Mouse (Mus musculus): ENCODE measurements around the gene Nfia. TPM values are rescaled to one million over a fixed set of nuclear protein-coding genes. Genes with fewer than 3 reads are reported as not detected.

The Nfia gene
- polyA plus RNA-seq, 1 experiment, result 1.4 TPM

- H3K27ac ChIP-seq (ENCODE audit: insufficient read depth, low read length), result no peak overlapping the region
Measured at GRCm38 (mm10) chr4:97944309-97944708, 171.8 kb downstream of the Nfia start.

GRCm38 (mm10) chr4:97947484-97947883 is 174.9 kb downstream of the Nfia start:
- Histone ChIP-seq H3K36me3 (ENCODE audit: control insufficient read depth, insufficient read depth, low read length, poor library complexity, severe bottlenecking) (no peaks in the 10 kb centered on the region), H3K9ac (ENCODE audit: low read depth, poor library complexity, severe bottlenecking) (no peak overlapping the region), H3K27me3 (ENCODE audit: control insufficient read depth, insufficient read depth, low read length, poor library complexity, severe bottlenecking) (no peaks in the 10 kb centered on the region), H3K27ac (ENCODE audit: insufficient read depth, low read length) (no peak overlapping the region), H3K4me3 (ENCODE audit: low read depth, low read length) (no peak overlapping the region), H3K4me1 (ENCODE audit: control insufficient read depth, insufficient read depth, low read length) (no peaks in the 10 kb centered on the region), H3K9me3 (replicated peaks; ENCODE audit: control insufficient read depth, insufficient read depth, low read length, poor library complexity, severe bottlenecking) (no peaks in the 10 kb centered on the region)
- TF ChIP-seq CTCF (IDR thresholded peaks at IDR 0.05; ENCODE audit: low read depth, low read length) (no peak), POLR2A (IDR thresholded peaks at IDR 0.05; ENCODE audit: insufficient read depth, low read length) (no peak), EP300 (IDR thresholded peaks at IDR 0.05; ENCODE audit: insufficient read depth, low read depth, low read length) (no peak)

More at GRCm38 (mm10) chr4:97944309-97944708, 171.8 kb downstream of the Nfia start:
- no peaks in the 10 kb centered on the region for H3K27me3 ChIP-seq (ENCODE audit: control insufficient read depth, insufficient read depth, low read length, poor library complexity, severe bottlenecking)
- no peaks in the 10 kb centered on the region for H3K4me1 ChIP-seq (ENCODE audit: control insufficient read depth, insufficient read depth, low read length)
- H3K4me3 ChIP-seq (ENCODE audit: low read depth, low read length), result no peak overlapping the region
- TF ChIP-seq POLR2A (IDR thresholded peaks at IDR 0.05; ENCODE audit: insufficient read depth, low read length) (no peak), EP300 (IDR thresholded peaks at IDR 0.05; ENCODE audit: insufficient read depth, low read depth, low read length) (no peak), CTCF (IDR thresholded peaks at IDR 0.05; ENCODE audit: low read depth, low read length) (no peak)
- H3K36me3 ChIP-seq (ENCODE audit: control insufficient read depth, insufficient read depth, low read length, poor library complexity, severe bottlenecking), result no peaks in the 10 kb centered on the region
- no peaks in the 10 kb centered on the region for H3K9me3 ChIP-seq (replicated peaks; ENCODE audit: control insufficient read depth, insufficient read depth, low read length, poor library complexity, severe bottlenecking)
- H3K9ac ChIP-seq (ENCODE audit: low read depth, poor library complexity, severe bottlenecking), result no peak overlapping the region

DNA sequence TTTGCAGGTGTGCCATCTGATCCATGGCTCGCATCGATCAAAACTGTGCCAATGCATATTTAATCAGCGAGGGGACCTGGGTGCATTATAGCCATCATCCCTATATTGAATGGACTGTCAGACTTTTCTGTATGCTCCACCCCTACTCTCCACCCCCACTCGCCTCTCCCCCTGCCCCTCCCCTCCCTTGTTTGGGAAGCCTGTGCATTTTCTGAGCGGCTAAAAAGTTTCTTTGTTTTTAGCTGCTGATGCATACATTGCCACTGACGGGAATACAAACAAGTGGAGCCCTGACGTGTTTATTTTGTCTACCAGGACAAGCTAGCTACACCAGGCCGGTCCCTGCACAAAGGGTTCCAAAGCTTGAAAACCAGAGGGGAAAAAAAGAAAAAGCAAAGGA is 175.7 kb downstream of the Nfia start:
- no peak overlapping the region for H3K9ac ChIP-seq (ENCODE audit: low read depth, poor library complexity, severe bottlenecking)
- H3K27ac ChIP-seq (ENCODE audit: insufficient read depth, low read length), result no peak overlapping the region
- H3K36me3 ChIP-seq (ENCODE audit: control insufficient read depth, insufficient read depth, low read length, poor library complexity, severe bottlenecking), result no peaks in the 10 kb centered on the region
- no peak for TF ChIP-seq EP300 (IDR thresholded peaks at IDR 0.05; ENCODE audit: insufficient read depth, low read depth, low read length)
- no peak for TF ChIP-seq CTCF (IDR thresholded peaks at IDR 0.05; ENCODE audit: low read depth, low read length)
- TF ChIP-seq POLR2A (IDR thresholded peaks at IDR 0.05; ENCODE audit: insufficient read depth, low read length), result no peak
- no peaks in the 10 kb centered on the region for H3K9me3 ChIP-seq (replicated peaks; ENCODE audit: control insufficient read depth, insufficient read depth, low read length, poor library complexity, severe bottlenecking)
- H3K4me1 ChIP-seq (ENCODE audit: control insufficient read depth, insufficient read depth, low read length), result no peaks in the 10 kb centered on the region
- H3K4me3 ChIP-seq (ENCODE audit: low read depth, low read length), result no peak overlapping the region
- no peaks in the 10 kb centered on the region for H3K27me3 ChIP-seq (ENCODE audit: control insufficient read depth, insufficient read depth, low read length, poor library complexity, severe bottlenecking)

- Histone ChIP-seq H3K27ac (ENCODE audit: insufficient read depth, low read length) (no peak overlapping the region), H3K4me1 (ENCODE audit: control insufficient read depth, insufficient read depth, low read length) (no peaks in the 10 kb centered on the region), H3K36me3 (ENCODE audit: control insufficient read depth, insufficient read depth, low read length, poor library complexity, severe bottlenecking) (no peaks in the 10 kb centered on the region), H3K9me3 (replicated peaks; ENCODE audit: control insufficient read depth, insufficient read depth, low read length, poor library complexity, severe bottlenecking) (no peaks in the 10 kb centered on the region), H3K27me3 (ENCODE audit: control insufficient read depth, insufficient read depth, low read length, poor library complexity, severe bottlenecking) (no peaks in the 10 kb centered on the region; the same call in 1 of the 2 replicates), H3K4me3 (ENCODE audit: low read depth, low read length) (no peak overlapping the region), H3K9ac (ENCODE audit: low read depth, poor library complexity, severe bottlenecking) (no peak overlapping the region)
- TF ChIP-seq POLR2A (IDR thresholded peaks at IDR 0.05; ENCODE audit: insufficient read depth, low read length), result no peak
- TF ChIP-seq EP300 (IDR thresholded peaks at IDR 0.05; ENCODE audit: insufficient read depth, low read depth, low read length), result no peak
- TF ChIP-seq CTCF (IDR thresholded peaks at IDR 0.05; ENCODE audit: low read depth, low read length), result no peak
Measured at GRCm38 (mm10) chr4:97950341-97951071, 178.0 kb downstream of the Nfia start.

DNA sequence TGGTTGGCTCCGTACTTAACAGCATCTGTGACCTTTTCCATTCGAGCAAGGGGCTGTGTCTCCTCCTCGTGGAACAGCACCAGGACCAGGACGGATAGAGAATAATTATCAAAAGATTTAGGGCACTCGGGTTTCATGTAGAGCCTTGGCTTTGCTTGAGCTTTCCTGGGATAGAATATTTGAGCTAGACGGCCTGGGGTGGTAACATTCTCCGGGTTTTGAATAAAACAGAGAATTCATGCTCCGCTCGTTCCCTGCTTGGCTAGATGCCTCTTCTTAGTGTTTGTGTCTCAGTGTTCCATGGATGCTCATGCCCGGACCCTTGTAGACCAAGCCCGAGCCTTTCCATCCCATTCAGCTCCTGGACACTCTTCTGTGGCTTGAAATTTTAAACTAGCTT is 181.4 kb downstream of the Nfia start:
- TF ChIP-seq POLR2A (IDR thresholded peaks at IDR 0.05; ENCODE audit: insufficient read depth, low read length), result no peak
- no peak for TF ChIP-seq CTCF (IDR thresholded peaks at IDR 0.05; ENCODE audit: low read depth, low read length)
- no peak for TF ChIP-seq EP300 (IDR thresholded peaks at IDR 0.05; ENCODE audit: insufficient read depth, low read depth, low read length)
- Histone ChIP-seq H3K36me3 (ENCODE audit: control insufficient read depth, insufficient read depth, low read length, poor library complexity, severe bottlenecking) (no peaks in the 10 kb centered on the region), H3K9me3 (replicated peaks; ENCODE audit: control insufficient read depth, insufficient read depth, low read length, poor library complexity, severe bottlenecking) (no peaks in the 10 kb centered on the region), H3K27me3 (ENCODE audit: control insufficient read depth, insufficient read depth, low read length, poor library complexity, severe bottlenecking) (no peaks in the 10 kb centered on the region; the same call in 1 of the 2 replicates), H3K4me3 (ENCODE audit: low read depth, low read length) (no peak overlapping the region), H3K27ac (ENCODE audit: insufficient read depth, low read length) (no peak overlapping the region), H3K4me1 (ENCODE audit: control insufficient read depth, insufficient read depth, low read length) (no peaks in the 10 kb centered on the region), H3K9ac (ENCODE audit: low read depth, poor library complexity, severe bottlenecking) (no peak overlapping the region)

DNA sequence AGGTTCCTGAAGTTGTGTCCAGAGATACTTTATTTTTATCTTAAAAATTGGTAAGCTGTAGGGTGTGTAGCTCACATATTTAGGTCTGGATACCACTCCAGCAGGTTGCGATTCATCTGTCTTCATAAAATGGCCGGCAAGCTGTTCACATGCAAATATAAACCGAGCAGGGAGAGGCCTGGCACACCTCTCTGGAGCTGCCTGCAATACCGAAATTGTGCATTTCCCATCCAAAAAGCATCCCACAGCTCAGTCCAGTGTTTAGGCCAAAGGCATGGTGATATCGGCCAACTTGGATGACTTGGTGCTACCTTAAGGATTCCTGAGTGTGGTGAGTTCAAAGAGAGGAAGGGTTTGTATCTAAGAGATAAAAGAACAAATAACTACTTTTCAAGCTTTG is 185.6 kb downstream of the Nfia start:
- Histone ChIP-seq H3K4me3 (ENCODE audit: low read depth, low read length) (no peak overlapping the region), H3K36me3 (ENCODE audit: control insufficient read depth, insufficient read depth, low read length, poor library complexity, severe bottlenecking) (no peaks in the 10 kb centered on the region), H3K9ac (ENCODE audit: low read depth, poor library complexity, severe bottlenecking) (no peak overlapping the region), H3K4me1 (ENCODE audit: control insufficient read depth, insufficient read depth, low read length) (no peaks in the 10 kb centered on the region), H3K9me3 (replicated peaks; ENCODE audit: control insufficient read depth, insufficient read depth, low read length, poor library complexity, severe bottlenecking) (no peaks in the 10 kb centered on the region), H3K27ac (ENCODE audit: insufficient read depth, low read length) (no peak overlapping the region), H3K27me3 (ENCODE audit: control insufficient read depth, insufficient read depth, low read length, poor library complexity, severe bottlenecking) (no peaks in the 10 kb centered on the region; the same call in 1 of the 2 replicates)
- no peak for TF ChIP-seq POLR2A (IDR thresholded peaks at IDR 0.05; ENCODE audit: insufficient read depth, low read length)
- TF ChIP-seq EP300 (IDR thresholded peaks at IDR 0.05; ENCODE audit: insufficient read depth, low read depth, low read length), result no peak
- no peak for TF ChIP-seq CTCF (IDR thresholded peaks at IDR 0.05; ENCODE audit: low read depth, low read length)
